Mouse (Mus musculus) liver, embryonic 15.5 days (tissue): ENCODE results near the gene Hic1. TPM values are rescaled to one million over a fixed set of nuclear protein-coding genes. Genes with fewer than 3 reads are reported as not detected.
A peak's percentile ranks its signal among the peaks of the same experiment; 100 is the strongest.

Experiments used
- ATAC-seq: fragments of 200-750 bp; cut with Nextera tagmentation; 2 replicates; pipeline ENCODE4 v1.8.0; 2017; ENCODE audit warnings: moderate number of reproducible peaks, mild to moderate bottlenecking, moderate library complexity; ENCODE audit not compliant: insufficient read depth
- H3K27ac ChIP-seq: fragments of 300-500 bp; sonication (generic); replicated peaks from 2 replicates; pipeline ENCODE4 v1.5.1; 2015; ENCODE audit warnings: mild to moderate bottlenecking, inconsistent platforms
- H3K27me3 ChIP-seq: fragments of 300-500 bp; sonication (generic); 2 replicates; pipeline ENCODE4 v1.6.1; 2015; ENCODE audit warnings: mild to moderate bottlenecking, inconsistent platforms
- H3K36me3 ChIP-seq: fragments of 300-500 bp; sonication (generic); replicated peaks from 2 replicates; pipeline ENCODE4 v1.6.1; 2015; ENCODE audit warnings: moderate library complexity, mild to moderate bottlenecking, inconsistent platforms
- H3K4me1 ChIP-seq: fragments of 300-500 bp; sonication (generic); replicated peaks from 2 replicates; pipeline ENCODE4 v1.6.1; 2015; ENCODE audit warnings: inconsistent platforms
- H3K4me2 ChIP-seq: fragments of 300-500 bp; sonication (generic); 2 replicates; pipeline ENCODE4 v1.6.1; 2015; ENCODE audit warnings: moderate library complexity, mild to moderate bottlenecking, inconsistent platforms
- H3K4me3 ChIP-seq: fragments of 300-500 bp; sonication (generic); replicated peaks from 2 replicates; pipeline ENCODE4 v1.5.1; 2015; ENCODE audit warnings: mild to moderate bottlenecking, inconsistent platforms
- H3K9ac ChIP-seq: fragments of 300-500 bp; sonication (generic); 2 replicates; pipeline ENCODE4 v1.6.1; 2015; ENCODE audit warnings: moderate library complexity, mild to moderate bottlenecking, inconsistent platforms
- H3K9me3 ChIP-seq: fragments of 300-500 bp; sonication (generic); replicated peaks from 2 replicates; pipeline ENCODE4 v1.6.1; 2016; ENCODE audit warnings: inconsistent platforms
- WGBS: fragments of 180-500 bp; shearing (Covaris S2); methylation state at CpG from one replicate; pipeline ENCODE4 v1.1.7; 2015; ENCODE audit warnings: mixed read lengths; ENCODE audit not compliant: insufficient replicate concordance; 5-methylcytosine and 5-hydroxymethylcytosine counted together
- polyA plus RNA-seq: library from polyadenylated mRNA; unstranded; fragments of >200 nt; fragmentation: Nextera tagmentation; extraction: Ambion mirVana; gene quantifications from 2 replicates; pipeline ENCODE4 v1.2.1, GENCODE M21; 2015

Gene Hic1
- polyA plus RNA-seq, 1 experiment from 2014 or later: 1.5 TPM

DNA sequence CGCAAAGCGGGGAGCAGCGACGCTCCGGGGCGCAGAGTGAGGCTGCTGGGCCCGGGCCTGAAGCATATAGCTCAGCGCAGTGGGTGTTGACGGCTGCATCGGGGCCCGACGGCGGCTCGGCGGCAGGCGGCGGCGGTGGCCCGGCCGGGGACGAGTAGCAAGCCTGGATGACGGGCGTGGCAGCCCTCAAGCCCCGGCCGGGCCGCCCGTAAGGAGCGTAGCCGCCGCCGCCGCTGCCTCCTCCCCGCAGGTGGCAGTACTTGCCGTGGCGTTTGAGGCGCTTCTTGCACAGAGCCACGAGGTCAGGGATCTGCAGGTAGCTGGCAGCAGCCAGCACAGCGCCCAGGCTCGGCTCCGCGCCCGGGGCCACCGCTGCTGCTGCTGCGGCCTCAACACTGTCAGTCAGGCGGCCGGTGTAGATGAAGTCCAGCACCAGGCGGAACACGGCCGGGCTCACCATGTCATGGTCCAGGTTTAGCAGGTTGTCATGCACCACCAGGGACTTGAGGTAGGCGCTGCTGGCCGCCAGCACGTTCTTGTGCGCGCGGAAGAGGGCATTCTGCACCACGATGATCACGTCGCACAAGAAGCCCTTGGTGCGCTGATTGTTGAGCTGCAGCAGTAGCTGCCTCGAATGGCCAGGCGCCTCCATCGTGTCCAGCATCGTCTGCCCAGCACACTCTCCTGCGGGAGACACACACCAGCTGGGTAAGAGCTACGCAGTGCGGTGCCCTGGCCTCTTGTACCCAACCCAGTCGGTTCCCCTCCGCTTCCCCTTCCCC is 2.3 kb downstream of the Hic1 start:
- Histone ChIP-seq H3K9me3 (no peaks in the 10 kb centered on the region; the same call in 1 of the 2 replicates), H3K4me3 (peak overlapping the region; percentile 54), H3K4me2 (peak overlapping the region; percentile 83), H3K36me3 (peaks cover 14% of the 10 kb centered on the region), H3K4me1 (peaks cover 82% of the 10 kb centered on the region), H3K27ac (no peak overlapping the region), H3K27me3 (peaks cover 93% of the 10 kb centered on the region), H3K9ac (no peak overlapping the region; the same call in 1 of the 2 replicates)
- WGBS: 3% methylated on average over 68 of the region's 68 CpGs
- no peak for ATAC-seq

DNA sequence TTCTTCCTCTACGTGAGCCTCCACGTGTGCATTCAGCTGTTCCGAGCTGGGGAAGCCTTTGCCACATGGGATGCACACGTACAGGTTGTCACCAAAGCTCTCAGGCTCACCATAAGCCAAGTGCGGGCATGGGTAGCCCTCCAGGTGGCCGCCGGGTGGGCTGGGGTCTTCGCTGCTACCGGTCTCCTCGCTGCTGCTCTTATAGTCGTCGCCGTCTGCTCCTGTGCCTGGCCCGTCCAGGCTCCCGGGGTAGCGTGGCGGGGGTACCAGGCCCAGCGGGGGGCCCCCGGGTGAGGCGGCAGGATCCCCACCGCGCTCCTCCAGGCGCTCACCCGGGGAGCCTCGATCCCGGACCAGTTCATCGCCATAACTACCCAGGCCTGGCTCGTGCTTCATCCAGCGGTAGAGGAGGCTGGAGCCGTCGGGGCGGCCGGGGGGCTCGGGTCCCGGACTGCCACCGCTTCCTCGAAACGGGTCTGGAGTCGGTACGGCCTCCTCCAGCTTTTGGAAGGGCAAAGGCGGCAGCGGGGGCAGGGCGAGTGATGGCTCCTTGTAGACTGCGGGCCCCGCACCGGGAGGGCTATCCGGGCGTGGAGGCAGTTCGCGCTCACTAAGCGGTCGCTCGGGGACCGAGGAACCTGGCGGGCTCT is 3.0 kb downstream of the Hic1 start:
- ATAC-seq: no peak
- peak overlapping the region; percentile 54 for H3K4me3 ChIP-seq
- no peaks in the 10 kb centered on the region; the same call in 1 of the 2 replicates for H3K9me3 ChIP-seq
- H3K27ac ChIP-seq: no peak overlapping the region
- no peak overlapping the region for H3K9ac ChIP-seq
- peak overlapping the region; percentile 83 for H3K4me2 ChIP-seq
- WGBS: 6% methylated on average over 55 of the region's 55 CpGs
- H3K4me1 ChIP-seq: peaks cover 76% of the 10 kb centered on the region
- H3K27me3 ChIP-seq: peaks cover 85% of the 10 kb centered on the region
- peaks cover 17% of the 10 kb centered on the region for H3K36me3 ChIP-seq

DNA sequence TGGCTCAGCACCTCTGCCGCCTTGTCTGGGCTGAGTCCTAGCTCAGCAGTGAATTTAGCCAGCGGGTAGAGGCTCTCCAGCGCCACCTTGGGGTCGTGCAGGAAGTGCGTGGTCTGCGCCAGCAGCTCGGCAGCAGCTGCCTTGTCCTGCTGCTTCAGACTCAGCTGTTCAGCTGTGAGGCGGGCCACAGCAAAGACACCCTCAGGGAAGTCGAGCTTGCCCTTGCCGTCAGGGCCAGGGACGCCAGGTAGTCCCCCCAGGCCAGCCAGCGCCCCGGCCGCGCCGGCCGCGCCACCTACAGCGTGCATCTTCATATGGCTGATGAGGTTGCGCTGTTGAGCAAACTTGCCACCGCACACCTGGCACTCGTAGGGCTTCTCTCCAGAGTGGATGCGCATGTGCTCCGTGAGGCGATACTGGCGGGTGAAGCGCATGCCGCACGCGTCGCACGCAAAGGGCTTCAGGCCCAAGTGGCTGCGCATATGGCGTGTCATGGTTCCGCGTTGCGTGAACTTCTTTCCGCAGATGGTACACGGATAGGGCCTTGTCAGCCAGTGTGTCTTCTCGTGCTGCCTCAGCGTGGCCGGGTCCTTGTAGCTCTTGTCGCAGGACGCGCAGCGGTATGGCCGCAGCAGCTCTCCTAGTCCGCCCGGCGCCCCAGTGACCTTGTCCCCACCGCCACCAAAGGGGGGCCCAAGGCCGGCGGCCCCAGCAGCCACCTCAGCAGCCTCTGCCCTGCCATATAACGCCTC is 3.7 kb downstream of the Hic1 start:
- WGBS: 4% methylated on average over 54 of the region's 54 CpGs
- Histone ChIP-seq H3K27me3 (peaks cover 78% of the 10 kb centered on the region), H3K4me2 (peak overlapping the region; percentile 83), H3K36me3 (peaks cover 24% of the 10 kb centered on the region), H3K9me3 (no peaks in the 10 kb centered on the region; the same call in 1 of the 2 replicates), H3K4me3 (peak overlapping the region; percentile 54), H3K4me1 (peaks cover 71% of the 10 kb centered on the region), H3K27ac (no peak overlapping the region), H3K9ac (0 out of 2 replicates have a peak overlapping the region, but pooled peaks have one; percentile 11)
- peak; percentile 23; the same call in 1 of the 2 replicates for ATAC-seq

DNA sequence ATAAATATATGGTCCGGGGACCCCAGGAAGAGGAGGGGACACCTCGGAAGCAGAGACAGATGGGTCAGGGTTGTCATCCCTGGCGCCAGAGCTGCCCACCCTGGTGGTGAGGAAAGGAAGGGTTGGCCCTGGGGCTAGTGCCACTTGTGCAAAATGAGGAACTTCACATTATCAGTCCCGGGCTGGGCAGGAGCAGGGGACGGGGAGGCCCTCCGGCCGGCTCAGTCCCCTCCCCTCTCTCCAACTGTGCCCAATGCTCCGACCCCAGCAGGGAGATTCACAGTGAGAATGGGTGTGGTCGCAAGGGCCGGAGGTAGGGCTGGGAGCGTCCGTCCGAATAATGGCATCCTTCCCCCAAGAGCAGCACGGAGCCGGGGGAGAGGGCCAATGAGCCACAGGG is 4.6 kb downstream of the Hic1 start:
- H3K27ac ChIP-seq: no peak overlapping the region
- 10% methylated on average over 15 of the region's 15 CpGs for WGBS
- no peak for ATAC-seq

DNA sequence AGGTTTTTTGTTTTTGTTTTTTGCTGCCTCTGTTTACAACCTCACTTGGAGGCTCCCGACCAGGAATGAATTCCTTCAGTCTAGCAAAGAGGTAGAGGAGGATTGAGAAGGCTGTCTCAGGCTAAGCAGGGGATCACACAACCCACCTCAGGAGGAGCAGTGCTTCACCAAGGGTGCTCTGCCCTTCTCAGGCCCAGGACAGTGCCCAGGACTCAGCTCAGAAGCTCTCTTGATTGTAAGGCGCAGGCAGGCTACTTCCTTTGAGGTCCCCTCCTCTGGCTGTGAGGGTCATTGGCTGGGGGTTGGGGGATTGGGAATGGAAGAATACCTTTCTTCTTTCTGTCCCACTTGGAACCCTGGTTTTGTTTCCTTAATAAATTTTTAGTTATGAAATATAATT is 5.3 kb downstream of the Hic1 start:
- H3K9ac ChIP-seq: no peak overlapping the region
- H3K27ac ChIP-seq: no peak overlapping the region

More for the DNA sequence above, 4.6 kb downstream of the Hic1 start:
- Histone ChIP-seq H3K27me3 (peaks cover 70% of the 10 kb centered on the region), H3K4me1 (peaks cover 62% of the 10 kb centered on the region), H3K4me2 (peak overlapping the region; percentile 83), H3K9me3 (no peaks in the 10 kb centered on the region; the same call in 1 of the 2 replicates), H3K9ac (no peak overlapping the region), H3K4me3 (no peak overlapping the region; the same call in 1 of the 2 replicates), H3K36me3 (peaks cover 31% of the 10 kb centered on the region)

DNA sequence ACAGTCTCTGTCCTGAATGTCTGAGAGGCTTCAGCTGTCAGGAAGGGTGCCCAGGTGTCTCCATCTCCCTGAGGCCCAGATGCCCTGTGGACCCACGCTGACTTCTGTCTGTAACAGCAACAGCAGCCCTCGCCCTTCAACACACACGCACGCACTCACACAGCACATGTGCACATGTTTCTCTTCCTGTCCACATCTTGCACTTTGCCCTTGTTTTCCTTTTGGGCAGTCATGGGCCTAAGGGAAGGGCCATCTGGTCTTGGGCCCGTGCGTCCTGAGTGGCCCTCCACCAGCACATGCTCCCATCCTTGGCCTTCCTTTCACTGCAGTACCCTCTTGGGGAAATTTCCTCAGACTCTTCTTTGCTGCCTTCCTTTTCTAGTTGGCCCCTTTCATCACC is 5.9 kb downstream of the Hic1 start:
- no peak overlapping the region for H3K9ac ChIP-seq
- peaks cover 56% of the 10 kb centered on the region for H3K27me3 ChIP-seq
- H3K4me3 ChIP-seq: no peak overlapping the region
- 65% methylated on average over 6 of the region's 6 CpGs for WGBS
- no peak overlapping the region for H3K27ac ChIP-seq
- H3K4me1 ChIP-seq: peaks cover 53% of the 10 kb centered on the region
- H3K4me2 ChIP-seq: no peak overlapping the region
- no peaks in the 10 kb centered on the region for H3K9me3 ChIP-seq
- no peak for ATAC-seq
- H3K36me3 ChIP-seq: peaks cover 31% of the 10 kb centered on the region

More for the DNA sequence above, 5.3 kb downstream of the Hic1 start:
- WGBS: 63% methylated on average over 2 of the region's 2 CpGs
- Histone ChIP-seq H3K9me3 (no peaks in the 10 kb centered on the region), H3K36me3 (peaks cover 31% of the 10 kb centered on the region), H3K27me3 (peaks cover 63% of the 10 kb centered on the region), H3K4me3 (no peak overlapping the region), H3K4me1 (peaks cover 58% of the 10 kb centered on the region), H3K4me2 (no peak overlapping the region)
- ATAC-seq: no peak

DNA sequence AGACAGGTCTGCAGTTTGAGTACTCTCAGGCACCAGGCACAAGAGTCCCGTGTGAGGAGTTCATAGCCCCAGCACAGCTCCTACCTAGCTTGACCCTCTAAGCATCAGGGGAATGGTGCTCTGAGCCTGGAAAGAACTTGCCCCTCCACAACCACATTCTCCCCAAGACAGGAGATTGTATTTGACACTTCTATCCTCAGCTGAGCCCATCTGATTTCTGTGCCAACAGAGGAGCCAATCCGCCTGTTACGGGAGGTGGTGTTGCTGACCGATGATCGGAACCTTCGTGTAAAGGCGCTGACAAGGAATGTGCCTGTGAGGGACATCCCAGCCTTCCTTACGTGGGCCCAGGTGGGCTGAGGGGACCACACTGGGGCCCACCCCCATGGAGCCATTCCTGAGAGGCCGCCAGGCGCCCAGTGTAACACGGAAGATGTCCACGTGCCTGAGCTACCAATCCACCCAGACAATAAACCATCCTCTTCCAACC is 6.7 kb downstream of the Hic1 start:
- Histone ChIP-seq H3K27ac (no peak overlapping the region), H3K4me3 (no peak overlapping the region), H3K9ac (no peak overlapping the region), H3K9me3 (no peaks in the 10 kb centered on the region), H3K4me1 (peaks cover 53% of the 10 kb centered on the region), H3K36me3 (peaks cover 31% of the 10 kb centered on the region), H3K27me3 (peaks cover 49% of the 10 kb centered on the region), H3K4me2 (no peak overlapping the region)
- WGBS: 86% methylated on average over 12 of the region's 12 CpGs
- ATAC-seq: no peak

DNA sequence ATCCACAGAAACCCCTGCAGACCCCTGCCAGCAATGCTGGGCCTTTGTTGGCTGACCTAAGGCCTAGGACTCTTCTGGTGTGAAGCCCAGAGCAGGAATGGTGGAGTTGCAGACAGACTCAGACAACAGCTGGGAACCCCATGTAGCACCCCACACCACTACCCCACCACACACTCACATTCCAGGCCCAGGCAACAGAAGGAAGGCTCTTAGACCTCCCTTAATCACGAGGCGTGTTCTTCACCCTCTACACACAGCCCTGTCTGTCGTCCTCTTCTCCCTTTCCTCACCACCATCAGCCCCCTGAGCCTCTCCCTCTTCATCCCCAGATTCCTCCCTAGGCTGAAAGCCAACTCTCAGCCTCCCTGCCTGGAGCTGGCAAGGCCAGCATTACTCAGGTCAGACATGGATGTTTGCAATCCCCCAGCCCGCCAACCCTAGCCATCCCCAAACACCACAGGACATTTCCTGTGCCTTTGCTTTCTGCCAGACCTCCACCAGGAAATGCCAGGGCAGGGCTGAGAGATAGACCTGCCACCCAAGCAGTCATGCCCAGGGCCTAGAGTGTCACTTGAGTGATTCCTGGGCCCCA is 7.8 kb downstream of the Hic1 start:
- Histone ChIP-seq H3K27me3 (peaks cover 37% of the 10 kb centered on the region), H3K9ac (no peak overlapping the region), H3K27ac (no peak overlapping the region), H3K4me1 (peaks cover 54% of the 10 kb centered on the region), H3K9me3 (no peaks in the 10 kb centered on the region), H3K36me3 (peaks cover 31% of the 10 kb centered on the region), H3K4me2 (no peak overlapping the region), H3K4me3 (no peak overlapping the region)
- WGBS: 63% methylated on average over 4 of the region's 4 CpGs
- ATAC-seq: no peak

DNA sequence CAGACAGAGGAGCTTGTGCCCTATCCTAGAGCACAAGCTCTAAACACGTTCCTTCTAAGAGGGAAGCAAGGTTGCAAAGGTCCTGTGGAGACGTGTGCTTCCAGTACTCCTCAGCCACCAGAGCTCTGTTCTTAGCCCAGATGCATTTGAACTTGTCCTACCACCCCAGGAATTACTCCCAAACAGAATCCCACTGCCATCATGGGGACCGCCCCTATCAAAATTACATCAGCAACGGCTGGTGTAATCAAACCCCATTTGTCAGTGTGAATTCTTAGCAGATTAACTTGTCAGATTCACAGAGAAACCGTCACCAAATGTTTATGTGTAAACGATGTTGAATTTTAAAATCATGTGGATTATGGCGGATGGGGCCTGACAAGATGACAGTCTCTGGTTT is 8.4 kb downstream of the Hic1 start:
- no peaks in the 10 kb centered on the region for H3K9me3 ChIP-seq
- H3K27ac ChIP-seq: no peak overlapping the region
- peaks cover 31% of the 10 kb centered on the region for H3K36me3 ChIP-seq
- H3K4me2 ChIP-seq: no peak overlapping the region
- no peak for ATAC-seq
- H3K4me3 ChIP-seq: no peak overlapping the region
- 67% methylated on average over 7 of the region's 7 CpGs for WGBS
- H3K9ac ChIP-seq: no peak overlapping the region
- peaks cover 32% of the 10 kb centered on the region for H3K27me3 ChIP-seq
- H3K4me1 ChIP-seq: peaks cover 52% of the 10 kb centered on the region

DNA sequence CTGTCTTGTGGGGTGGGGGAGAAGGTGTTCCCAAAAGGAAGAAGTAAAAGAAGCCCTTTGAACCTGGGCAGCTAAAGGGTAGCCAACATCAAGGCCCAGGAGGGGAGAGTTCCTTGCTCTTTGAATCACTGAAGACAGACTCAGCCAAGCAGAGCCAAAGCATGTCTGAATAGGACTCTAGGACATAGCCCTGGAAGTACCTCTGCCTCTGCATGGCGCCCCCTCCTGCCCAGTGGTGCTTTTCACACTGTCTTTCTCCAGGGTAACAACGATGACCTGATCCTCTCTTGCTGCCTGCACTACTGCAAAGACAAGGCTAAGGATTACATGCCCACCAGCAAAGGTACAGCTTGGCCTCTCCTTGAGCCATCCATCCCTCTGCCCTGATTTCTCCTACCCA is 9.8 kb downstream of the Hic1 start:
- peaks cover 43% of the 10 kb centered on the region for H3K4me1 ChIP-seq
- H3K36me3 ChIP-seq: peaks cover 31% of the 10 kb centered on the region
- no peak overlapping the region for H3K4me3 ChIP-seq
- no peaks in the 10 kb centered on the region for H3K9me3 ChIP-seq
- peaks cover 18% of the 10 kb centered on the region for H3K27me3 ChIP-seq
- 44% methylated on average over 2 of the region's 2 CpGs for WGBS
- H3K27ac ChIP-seq: no peak overlapping the region
- no peak for ATAC-seq
- no peak overlapping the region for H3K4me2 ChIP-seq
- no peak overlapping the region for H3K9ac ChIP-seq
